Mouse (Mus musculus): ENCODE results near the gene Wipf3. TPM values are rescaled to one million over a fixed set of nuclear protein-coding genes. Genes with fewer than 3 reads are reported as not detected.

Gene Wipf3
- total and polyA plus RNA-seq, 3 experiments: 0.64 to 1.3 (median 1.2) TPM

GRCm38 (mm10) chr6:54540252-54540887 is 111.0 kb downstream of the Wipf3 start:
- no peak overlapping the region for H3K9ac ChIP-seq (ENCODE audit: insufficient read depth, low read depth)
- H3K27ac ChIP-seq (ENCODE audit: insufficient read depth, low read depth): no peak overlapping the region
- H3K79me2 ChIP-seq (replicated peaks; ENCODE audit: control insufficient read depth, extremely low read depth, insufficient read depth, poor library complexity, severe bottlenecking): no peaks in the 10 kb centered on the region
- dilution Hi-C loops (cut with MboI; ENCODE audit: extremely low pct_ligation_motif_present, extremely low pct_unique_long_range_greater_than_20kb, low sequenced_read_pairs) (no loop called here), in situ Hi-C loops (cut with MboI; ENCODE audit: low pct_ligation_motif_present, low pct_unique_long_range_greater_than_20kb, low sequenced_read_pairs) (no loop called here)
- no peak for DNase-seq (ENCODE audit: extremely low read depth)
- no peak overlapping the region for H3K4me3 ChIP-seq (replicated peaks in 1 of 3; ENCODE audit: low read depth in 2 of 3, low read length in 2 of 3, poor library complexity in 1 of 3)
- TF ChIP-seq MAX (IDR thresholded peaks at IDR 0.05; ENCODE audit: low read length) (no peak), MXI1 (IDR thresholded peaks at IDR 0.05; ENCODE audit: low read depth, low read length) (no peak), ZNF384 (IDR thresholded peaks at IDR 0.05; ENCODE audit: low read depth, low read length) (no peak), ELF1 (IDR thresholded peaks at IDR 0.05; ENCODE audit: low read depth, low read length) (no peak), EP300 (IDR thresholded peaks at IDR 0.05; ENCODE audit: low read length) (no peak), MEF2A (IDR thresholded peaks at IDR 0.05; ENCODE audit: borderline replicate concordance, low read depth, low read length) (no peak), TBP (conservative IDR thresholded peaks at IDR 0.05; ENCODE audit: low read depth, low read length) (no peak), CTCF (conservative IDR thresholded peaks at IDR 0.05 in 1 of 2, IDR thresholded peaks at IDR 0.05 in 1 of 2; ENCODE audit: low read depth in 2 of 2, low read length in 2 of 2) (no peak), RCOR1 (conservative IDR thresholded peaks at IDR 0.05; ENCODE audit: low read depth, low read length) (no peak), UBTF (IDR thresholded peaks at IDR 0.05; ENCODE audit: low read depth, low read length) (no peak), ZKSCAN1 (IDR thresholded peaks at IDR 0.05; ENCODE audit: borderline replicate concordance, low read depth, low read length) (no peak), CHD1 (IDR thresholded peaks at IDR 0.05; ENCODE audit: low read depth, low read length) (no peak), BHLHE40 (IDR thresholded peaks at IDR 0.05; ENCODE audit: low read depth, low read length) (no peak), JUND (conservative IDR thresholded peaks at IDR 0.05; ENCODE audit: low read depth, low read length) (no peak), MYC (IDR thresholded peaks at IDR 0.05; ENCODE audit: low read depth, low read length) (no peak), POLR2A (IDR thresholded peaks at IDR 0.05; ENCODE audit: low read depth, low read length) (no peak), IRF4 (IDR thresholded peaks at IDR 0.05; ENCODE audit: low read depth, low read length) (no peak), GABPA (IDR thresholded peaks at IDR 0.05; ENCODE audit: insufficient replicate concordance, low read depth, low read length) (no peak), MAZ (IDR thresholded peaks at IDR 0.05; ENCODE audit: low read depth, low read length) (no peak)
- no peaks in the 10 kb centered on the region for H3K36me3 ChIP-seq (replicated peaks in 1 of 2; ENCODE audit: control insufficient read depth in 1 of 2, insufficient read depth in 1 of 2, low read length in 1 of 2)
- no peaks in the 10 kb centered on the region for H3K27me3 ChIP-seq (replicated peaks)
- peaks cover 10% of the 10 kb centered on the region for H3K9me3 ChIP-seq (replicated peaks; ENCODE audit: low read length)
- H3K4me1 ChIP-seq (ENCODE audit: control insufficient read depth in 1 of 2, insufficient read depth in 2 of 2): peaks cover 19 to 40% of the 10 kb centered on the region in 2 experiments
- H3K4me2 ChIP-seq (ENCODE audit: insufficient read depth, low read depth, poor library complexity, severe bottlenecking): no peak overlapping the region

GRCm38 (mm10) chr6:54542836-54543235 is 113.4 kb downstream of the Wipf3 start:
- Histone ChIP-seq H3K9ac (ENCODE audit: insufficient read depth, low read depth) (no peak overlapping the region), H3K4me2 (ENCODE audit: insufficient read depth, low read depth, poor library complexity, severe bottlenecking) (no peak overlapping the region), H3K9me3 (replicated peaks; ENCODE audit: low read length) (peaks cover 10% of the 10 kb centered on the region), H3K27me3 (replicated peaks) (no peaks in the 10 kb centered on the region), H3K36me3 (replicated peaks in 1 of 2; ENCODE audit: control insufficient read depth in 1 of 2, insufficient read depth in 1 of 2, low read length in 1 of 2) (no peaks in the 10 kb centered on the region), H3K79me2 (replicated peaks; ENCODE audit: control insufficient read depth, extremely low read depth, insufficient read depth, poor library complexity, severe bottlenecking) (no peaks in the 10 kb centered on the region), H3K27ac (ENCODE audit: insufficient read depth, low read depth) (no peak overlapping the region), H3K4me1 (ENCODE audit: control insufficient read depth in 1 of 2, insufficient read depth in 2 of 2) (peaks cover 7 to 27% of the 10 kb centered on the region in 2 experiments), H3K4me3 (replicated peaks in 1 of 3; ENCODE audit: low read depth in 2 of 3, low read length in 2 of 3, poor library complexity in 1 of 3) (no peak overlapping the region)
- DNase-seq (ENCODE audit: extremely low read depth): no peak
- dilution Hi-C loops (cut with MboI; ENCODE audit: extremely low pct_ligation_motif_present, extremely low pct_unique_long_range_greater_than_20kb, low sequenced_read_pairs) (no loop called here), in situ Hi-C loops (cut with MboI; ENCODE audit: low pct_ligation_motif_present, low pct_unique_long_range_greater_than_20kb, low sequenced_read_pairs) (no loop called here)
- TF ChIP-seq ZNF384 (IDR thresholded peaks at IDR 0.05; ENCODE audit: low read depth, low read length) (no peak), BHLHE40 (IDR thresholded peaks at IDR 0.05; ENCODE audit: low read depth, low read length) (no peak), TBP (conservative IDR thresholded peaks at IDR 0.05; ENCODE audit: low read depth, low read length) (no peak), POLR2A (IDR thresholded peaks at IDR 0.05; ENCODE audit: low read depth, low read length) (no peak), MYC (IDR thresholded peaks at IDR 0.05; ENCODE audit: low read depth, low read length) (no peak), HCFC1 (IDR thresholded peaks at IDR 0.05; ENCODE audit: low read depth, low read length) (no peak), POLR2AphosphoS2 (IDR thresholded peaks at IDR 0.05; ENCODE audit: low read depth, low read length) (no peak)
